Mouse (Mus musculus) intestine, embryonic 16.5 days (tissue): Measurements from ENCODE around the gene Dok7. TPM values are rescaled to one million over a fixed set of nuclear protein-coding genes. Genes with fewer than 3 reads are reported as not detected.
A peak's percentile ranks its signal among the peaks of the same experiment; 100 is the strongest.

Experiments
- ATAC-seq: fragments of 200-750 bp; cut with Nextera tagmentation; 2 replicates; pipeline ENCODE4 v1.8.0; 2017; ENCODE audit warnings: moderate TSS enrichment, moderate library complexity
- H3K27ac ChIP-seq: fragments of 300-500 bp; sonication (generic); 2 replicates; pipeline ENCODE4 v1.5.1; 2014; ENCODE audit warnings: mild to moderate bottlenecking, low read length
- H3K27me3 ChIP-seq: fragments of 300-500 bp; sonication (generic); replicated peaks from 2 replicates; pipeline ENCODE4 v1.6.1; 2014; ENCODE audit warnings: low read length, control low read depth, mixed read lengths; ENCODE audit not compliant: control insufficient read depth, insufficient read depth
- H3K36me3 ChIP-seq: fragments of 300-500 bp; sonication (generic); 2 replicates; pipeline ENCODE4 v1.6.1; 2014; ENCODE audit warnings: low read length, control low read depth; ENCODE audit not compliant: control insufficient read depth, insufficient read depth
- H3K4me1 ChIP-seq: fragments of 300-500 bp; sonication (generic); 2 replicates; pipeline ENCODE4 v1.6.1; 2014; ENCODE audit warnings: low read length, control low read depth, mixed read lengths; ENCODE audit not compliant: control insufficient read depth, insufficient read depth
- H3K4me2 ChIP-seq: fragments of 300-500 bp; sonication (generic); 2 replicates; pipeline ENCODE4 v1.6.1; 2014; ENCODE audit warnings: low read depth, low read length, control low read depth
- H3K4me3 ChIP-seq: fragments of 300-500 bp; sonication (generic); 2 replicates; pipeline ENCODE4 v1.5.1; 2014; ENCODE audit warnings: mild to moderate bottlenecking, low read length
- H3K9ac ChIP-seq: fragments of 300-500 bp; sonication (generic); 2 replicates; pipeline ENCODE4 v1.6.1; 2014; ENCODE audit warnings: low read depth, low read length
- H3K9me3 ChIP-seq: fragments of 300-500 bp; sonication (generic); 2 replicates; pipeline ENCODE4 v1.6.1; 2016; ENCODE audit warnings: low read length, control low read depth; ENCODE audit not compliant: control insufficient read depth
- WGBS: fragments of 180-500 bp; shearing (Covaris S2); extraction: QIAGEN DNeasy Blood & Tissue Kit; methylation state at CpG from one replicate; pipeline ENCODE4 v1.1.7; 2014; 5-methylcytosine and 5-hydroxymethylcytosine counted together
- polyA plus RNA-seq: library from polyadenylated mRNA; unstranded; fragments of >200 nt; fragmentation: Nextera tagmentation; extraction: Ambion mirVana; gene quantifications from 2 replicates; pipeline ENCODE4 v1.2.1, GENCODE M21; 2015

Dok7 gene
- polyA plus RNA-seq, 1 experiment from 2014 or later = 1.3 TPM

DNA sequence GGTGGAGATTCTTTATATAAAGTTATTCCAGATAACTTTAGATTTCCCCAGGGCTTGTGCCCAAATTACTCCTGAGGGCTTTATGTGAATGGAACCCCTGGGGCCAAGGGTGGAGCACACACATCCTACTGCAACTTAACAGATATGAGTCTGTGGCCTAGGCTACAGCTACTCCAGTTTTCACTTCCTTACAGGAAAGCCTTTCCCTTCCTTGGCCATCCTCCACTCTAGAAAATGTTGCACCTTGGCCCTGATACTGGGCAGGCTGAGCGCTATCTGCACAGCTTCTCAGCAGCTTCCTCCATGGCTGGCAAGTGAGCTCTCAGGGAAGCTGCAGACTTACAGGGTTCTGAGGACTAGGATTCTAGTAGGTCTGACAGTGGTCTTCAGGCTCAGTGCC lies 27.3 kb upstream of the Dok7 start:
- Histone ChIP-seq H3K9ac (no peak overlapping the region), H3K27ac (no peak overlapping the region), H3K4me1 (no peaks in the 10 kb centered on the region), H3K27me3 (no peaks in the 10 kb centered on the region), H3K36me3 (0 out of 2 replicates have a peak, but pooled peaks cover 2% of the 10 kb centered on the region), H3K4me2 (no peak overlapping the region), H3K4me3 (no peak overlapping the region), H3K9me3 (no peaks in the 10 kb centered on the region)
- no peak for ATAC-seq
- 91% methylated on average over 1 of the region's 1 CpGs for WGBS

DNA sequence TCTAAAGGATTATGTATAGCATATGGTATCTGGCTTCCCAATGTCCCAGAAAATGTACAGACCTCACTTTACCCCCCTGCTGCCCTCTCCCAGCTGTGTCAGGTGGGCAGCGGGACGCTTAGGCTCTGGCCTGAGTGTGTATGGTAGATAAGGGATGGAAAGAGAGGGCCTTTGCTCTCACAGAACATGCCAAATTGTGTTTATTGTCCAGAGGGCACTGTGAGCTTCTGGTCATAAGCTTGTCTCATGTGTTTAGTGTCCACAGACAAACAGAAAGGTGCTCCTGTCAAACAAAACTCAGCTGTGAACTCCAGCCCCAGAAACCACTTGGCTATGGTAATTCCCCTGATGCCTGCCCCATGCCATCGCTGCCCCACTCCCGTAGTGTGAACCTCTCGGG lies 26.8 kb upstream of the Dok7 start:
- no peaks in the 10 kb centered on the region for H3K27me3 ChIP-seq
- no peaks in the 10 kb centered on the region for H3K4me1 ChIP-seq
- H3K4me3 ChIP-seq = no peak overlapping the region
- H3K4me2 ChIP-seq = no peak overlapping the region
- H3K9ac ChIP-seq = no peak overlapping the region
- H3K9me3 ChIP-seq = no peaks in the 10 kb centered on the region
- no peak overlapping the region for H3K27ac ChIP-seq
- ATAC-seq = no peak
- H3K36me3 ChIP-seq = 0 out of 2 replicates have a peak, but pooled peaks cover 2% of the 10 kb centered on the region
- 88% methylated on average over 5 of the region's 5 CpGs for WGBS

DNA sequence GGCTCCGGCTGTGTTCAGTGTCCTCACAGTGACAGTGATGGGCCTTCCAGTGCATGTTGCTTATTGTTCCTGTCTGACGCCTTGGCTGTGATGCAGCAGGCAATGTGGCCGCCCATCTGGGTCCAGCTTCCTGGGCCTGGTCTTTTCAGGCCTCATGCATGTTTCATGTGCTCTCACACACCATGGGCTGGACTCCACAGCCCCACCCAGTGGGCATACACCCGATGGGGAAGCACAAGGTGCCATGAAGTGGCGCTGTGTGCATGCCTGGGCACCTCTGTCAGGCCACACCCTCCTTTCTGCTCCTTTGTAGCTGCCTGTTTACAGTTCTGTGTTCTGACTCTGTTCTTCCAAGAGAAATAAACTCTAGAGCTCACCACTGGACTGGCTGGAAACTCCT lies 23.5 kb upstream of the Dok7 start:
- Histone ChIP-seq H3K4me3 (no peak overlapping the region), H3K4me1 (no peaks in the 10 kb centered on the region), H3K4me2 (no peak overlapping the region), H3K27ac (no peak overlapping the region), H3K36me3 (no peaks in the 10 kb centered on the region), H3K9ac (no peak overlapping the region), H3K27me3 (no peaks in the 10 kb centered on the region), H3K9me3 (no peaks in the 10 kb centered on the region)
- 74% methylated on average over 5 of the region's 5 CpGs for WGBS
- peak; percentile 28; the same call in 1 of the 2 replicates for ATAC-seq

DNA sequence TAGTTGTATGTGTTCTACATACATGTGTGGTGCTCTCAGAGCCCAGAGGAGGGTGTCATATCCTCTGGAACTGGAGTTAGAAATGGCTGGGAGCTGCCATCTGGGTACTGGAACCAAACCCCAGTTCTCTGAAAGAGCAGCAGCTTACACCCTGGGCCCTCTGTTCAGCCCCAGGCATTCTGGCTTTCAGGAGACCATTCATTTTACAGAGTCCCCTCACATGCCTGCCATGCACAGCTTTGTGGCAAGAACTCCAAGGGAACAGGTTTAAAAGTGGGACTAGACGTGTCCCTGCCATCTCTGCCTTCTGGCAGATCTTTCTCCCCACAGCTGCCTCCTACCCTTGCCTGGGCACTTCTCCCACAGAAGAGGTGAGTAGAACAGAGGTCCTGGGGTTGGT lies 22.9 kb upstream of the Dok7 start:
- no peaks in the 10 kb centered on the region for H3K27me3 ChIP-seq
- H3K9ac ChIP-seq = no peak overlapping the region
- WGBS = 63% methylated on average over 1 of the region's 1 CpGs
- H3K36me3 ChIP-seq = no peaks in the 10 kb centered on the region
- no peak overlapping the region for H3K27ac ChIP-seq
- no peak overlapping the region for H3K4me3 ChIP-seq
- no peak for ATAC-seq
- H3K9me3 ChIP-seq = no peaks in the 10 kb centered on the region
- no peaks in the 10 kb centered on the region for H3K4me1 ChIP-seq
- no peak overlapping the region for H3K4me2 ChIP-seq

DNA sequence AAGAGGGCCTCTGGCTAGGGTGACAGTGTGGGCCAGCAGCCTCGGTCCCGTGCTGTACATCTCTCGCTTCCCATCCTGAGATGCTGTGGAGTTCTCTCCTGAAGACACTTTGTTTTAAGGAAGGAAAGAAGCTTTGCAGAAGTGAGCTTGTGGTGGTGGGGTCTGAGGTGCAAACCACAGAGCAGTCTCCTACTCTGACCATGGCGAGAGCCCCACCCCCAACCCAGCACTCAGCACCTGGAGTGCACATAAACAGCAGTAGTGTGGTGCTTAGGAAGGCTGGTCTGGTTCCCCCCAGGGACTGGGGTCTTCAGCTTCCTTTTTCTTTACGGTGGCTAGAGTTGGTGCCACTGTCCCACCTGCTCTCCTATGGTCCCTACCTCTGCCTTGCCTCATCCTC lies 21.4 kb upstream of the Dok7 start:
- H3K27ac ChIP-seq = no peak overlapping the region
- no peaks in the 10 kb centered on the region for H3K9me3 ChIP-seq
- ATAC-seq = no peak
- H3K4me3 ChIP-seq = no peak overlapping the region
- no peaks in the 10 kb centered on the region for H3K27me3 ChIP-seq
- no peak overlapping the region for H3K4me2 ChIP-seq
- H3K36me3 ChIP-seq = no peaks in the 10 kb centered on the region
- no peak overlapping the region for H3K9ac ChIP-seq
- H3K4me1 ChIP-seq = no peaks in the 10 kb centered on the region
- WGBS = 71% methylated on average over 5 of the region's 5 CpGs

DNA sequence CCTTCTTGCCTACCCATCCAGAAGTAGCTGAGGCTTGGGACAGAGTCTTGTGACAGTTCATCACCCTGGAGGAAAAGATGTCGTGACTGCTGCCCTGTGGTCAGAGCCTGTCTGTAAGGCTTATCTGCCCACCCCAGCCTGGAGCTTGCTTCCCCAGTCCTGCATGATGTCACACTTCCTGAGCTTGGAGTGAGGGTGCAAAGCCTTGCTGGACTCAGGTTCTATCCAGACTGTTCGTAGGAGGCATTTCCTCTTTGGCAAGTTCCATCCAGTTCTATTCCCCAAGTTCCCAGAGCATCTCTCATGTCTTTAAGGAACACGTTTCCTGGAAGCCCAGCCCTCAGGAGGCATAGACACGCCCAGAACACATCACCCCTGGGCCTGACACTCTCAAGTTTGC lies 20.8 kb upstream of the Dok7 start:
- no peak overlapping the region for H3K27ac ChIP-seq
- no peaks in the 10 kb centered on the region for H3K9me3 ChIP-seq
- H3K36me3 ChIP-seq = no peaks in the 10 kb centered on the region
- H3K4me1 ChIP-seq = no peaks in the 10 kb centered on the region
- WGBS = 54% methylated on average over 4 of the region's 4 CpGs
- no peak overlapping the region for H3K9ac ChIP-seq
- no peaks in the 10 kb centered on the region for H3K27me3 ChIP-seq
- no peak overlapping the region for H3K4me3 ChIP-seq
- ATAC-seq = no peak
- H3K4me2 ChIP-seq = no peak overlapping the region

DNA sequence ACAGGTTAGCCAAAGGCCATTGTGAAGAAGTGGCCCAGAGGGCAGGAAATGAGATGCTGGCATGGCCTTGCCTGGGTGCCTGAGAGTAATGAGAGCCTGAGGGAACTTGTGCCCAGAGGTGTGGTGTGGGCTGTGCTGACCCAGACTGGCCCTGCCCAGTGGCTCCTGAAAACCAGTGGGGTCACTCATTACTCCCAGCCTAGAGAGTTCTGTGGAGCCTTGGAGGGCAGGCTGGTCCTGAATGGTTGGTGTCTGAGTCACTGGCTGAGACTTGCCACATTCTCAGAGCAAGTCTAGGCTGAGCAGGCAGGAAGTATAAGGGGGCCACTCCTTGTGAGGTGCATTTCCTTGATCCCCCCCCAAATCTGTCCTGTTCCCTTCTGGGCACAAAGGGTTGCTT lies 19.1 kb upstream of the Dok7 start:
- H3K36me3 ChIP-seq = no peaks in the 10 kb centered on the region
- H3K27ac ChIP-seq = no peak overlapping the region
- H3K9ac ChIP-seq = no peak overlapping the region
- no peak for ATAC-seq
- no peaks in the 10 kb centered on the region for H3K9me3 ChIP-seq
- peaks cover 5% of the 10 kb centered on the region; the same call in 1 of the 2 replicates for H3K4me1 ChIP-seq
- H3K4me2 ChIP-seq = no peak overlapping the region
- H3K4me3 ChIP-seq = no peak overlapping the region
- no peaks in the 10 kb centered on the region for H3K27me3 ChIP-seq

DNA sequence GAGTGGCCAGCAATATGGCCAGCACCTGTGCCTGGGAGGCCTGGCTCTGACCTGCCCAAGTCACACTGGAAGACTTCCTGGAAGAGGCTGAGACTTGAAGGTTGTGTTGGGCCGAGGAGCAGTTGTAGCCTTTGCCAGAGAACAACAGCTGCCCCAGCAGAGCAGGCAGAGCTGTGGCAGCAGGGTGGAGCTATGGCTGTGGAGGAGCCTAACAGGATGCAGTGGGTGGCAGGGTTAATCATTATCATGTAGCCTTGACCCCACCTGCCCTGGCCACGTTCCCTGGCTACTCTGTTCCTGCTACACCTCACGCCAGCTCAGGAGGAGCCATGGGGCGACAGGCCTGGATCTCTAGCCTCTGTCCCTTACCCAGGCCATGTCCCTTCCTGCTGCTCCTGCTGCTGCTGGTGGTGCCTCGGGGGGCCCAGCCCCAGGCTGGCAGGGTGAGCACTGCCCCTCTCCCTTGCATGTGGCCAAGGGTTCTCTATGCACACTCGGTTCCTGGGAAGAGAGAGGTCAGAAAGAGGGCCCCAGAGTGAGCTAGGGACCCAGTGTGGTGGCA lies 15.2 kb upstream of the Dok7 start, which contains the start of gene Hgfac:
Gene Hgfac, plus strand, starts transcription at position 242 of the 562 bp plus-strand sequence.
- Histone ChIP-seq H3K4me2 (no peak within 1 kb of the TSS), H3K27ac (peak within 1 kb of the TSS; percentile 26; the same call in 1 of the 2 replicates), H3K27me3 (no peaks in the 10 kb centered on the region), H3K4me1 (peaks cover 5% of the 10 kb centered on the region; the same call in 1 of the 2 replicates), H3K4me3 (no peak within 1 kb of the TSS), H3K36me3 (no peaks in the 10 kb centered on the region), H3K9ac (peak within 1 kb of the TSS; percentile 41), H3K9me3 (no peaks in the 10 kb centered on the region)
- peak; percentile 70 for ATAC-seq
- WGBS = 40% methylated on average over 6 of the region's 6 CpGs

DNA sequence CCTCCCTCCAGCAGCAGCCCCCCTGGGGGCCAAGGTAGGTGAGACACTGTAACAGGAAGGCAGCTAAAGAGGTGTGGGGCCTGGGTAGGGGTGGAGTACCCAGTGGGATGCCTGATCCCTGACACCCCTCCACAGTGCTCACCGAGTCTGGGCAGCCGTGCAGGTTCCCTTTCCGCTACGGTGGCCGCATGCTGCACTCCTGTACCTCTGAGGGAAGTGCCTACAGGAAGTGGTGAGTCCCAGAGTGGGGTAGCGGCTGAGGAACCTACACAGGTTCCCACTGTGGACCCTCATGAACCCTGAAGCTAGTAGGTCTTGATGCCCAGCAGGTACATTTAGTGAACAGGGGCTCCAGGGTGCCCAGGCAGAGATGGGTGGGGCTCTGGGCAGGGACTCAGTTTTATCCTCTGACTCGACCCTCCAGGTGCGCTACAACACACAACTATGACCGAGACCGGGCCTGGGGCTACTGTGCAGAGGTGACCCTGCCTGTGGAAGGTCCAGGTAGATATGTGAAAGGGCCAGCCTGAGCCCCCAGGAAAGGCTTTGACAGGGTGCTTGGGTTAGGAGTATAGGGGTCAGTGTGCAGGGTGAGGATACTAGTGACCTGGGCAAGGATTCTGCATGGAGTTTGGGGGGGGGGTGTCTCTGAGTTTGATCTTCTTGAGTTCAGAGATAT lies 14.0 kb upstream of the Dok7 start:
- no peak overlapping the region for H3K4me3 ChIP-seq
- H3K9me3 ChIP-seq = no peaks in the 10 kb centered on the region
- no peak overlapping the region for H3K27ac ChIP-seq
- H3K4me2 ChIP-seq = no peak overlapping the region
- 68% methylated on average over 10 of the region's 10 CpGs for WGBS
- ATAC-seq = peak; percentile 26
- no peaks in the 10 kb centered on the region; the same call in 1 of the 2 replicates for H3K27me3 ChIP-seq
- H3K4me1 ChIP-seq = peaks cover 5% of the 10 kb centered on the region; the same call in 1 of the 2 replicates
- no peak overlapping the region for H3K9ac ChIP-seq
- no peaks in the 10 kb centered on the region for H3K36me3 ChIP-seq
